Mouse (Mus musculus): ENCODE data around the gene Olfr519. TPM values are rescaled to one million over a fixed set of nuclear protein-coding genes. Genes with fewer than 3 reads are reported as not detected.

Olfr519 gene
- polyA plus RNA-seq (2011; ENCODE audit: insufficient read depth, insufficient read length, low replicate concordance, missing spikeins): not detected in 2 replicates

GRCm38 (mm10) chr7:108894320-108894719, at the start of gene Olfr519:
Olfr519 (minus strand) TSS chr7:108894420.
- 73% methylated on average over 5 of the region's 5 CpGs for WGBS
- TF ChIP-seq CTCF (IDR thresholded peaks at IDR 0.05; ENCODE audit: control insufficient read depth, insufficient read depth, low read length) (no peak), POLR2A (IDR thresholded peaks at IDR 0.05; ENCODE audit: borderline replicate concordance, control insufficient read depth, low read depth, low read length) (no peak)
- Histone ChIP-seq H3K27ac (ENCODE audit: control insufficient read depth, insufficient read depth, low read depth, low read length, poor library complexity) (no peak within 1 kb of the TSS), H3K4me1 (ENCODE audit: control insufficient read depth, insufficient read depth, low read length) (no peaks in the 10 kb centered on the region), H3K4me3 (replicated peaks; ENCODE audit: control insufficient read depth, low read depth, low read length) (no peak within 1 kb of the TSS)

- WGBS: 0% methylated on average over 2 of the region's 2 CpGs
- H3K4me1 ChIP-seq (ENCODE audit: control insufficient read depth, insufficient read depth, low read length): no peaks in the 10 kb centered on the region
- H3K4me3 ChIP-seq (replicated peaks; ENCODE audit: control insufficient read depth, low read depth, low read length): no peak overlapping the region
- peak; percentile 39 for TF ChIP-seq CTCF (IDR thresholded peaks at IDR 0.05; ENCODE audit: control insufficient read depth, insufficient read depth, low read length)
- TF ChIP-seq POLR2A (IDR thresholded peaks at IDR 0.05; ENCODE audit: borderline replicate concordance, control insufficient read depth, low read depth, low read length): no peak
- no peak overlapping the region for H3K27ac ChIP-seq (ENCODE audit: control insufficient read depth, insufficient read depth, low read depth, low read length, poor library complexity)
Observed at GRCm38 (mm10) chr7:108944002-108944401, 49.8 kb upstream of the Olfr519 start.

- Histone ChIP-seq H3K4me1 (ENCODE audit: control insufficient read depth, insufficient read depth, low read length) (no peaks in the 10 kb centered on the region), H3K27ac (ENCODE audit: control insufficient read depth, insufficient read depth, low read depth, low read length, poor library complexity) (no peak overlapping the region), H3K4me3 (replicated peaks; ENCODE audit: control insufficient read depth, low read depth, low read length) (no peak overlapping the region)
- WGBS: 84% methylated on average over 9 of the region's 9 CpGs
- TF ChIP-seq POLR2A (IDR thresholded peaks at IDR 0.05; ENCODE audit: borderline replicate concordance, control insufficient read depth, low read depth, low read length) (no peak), CTCF (IDR thresholded peaks at IDR 0.05; ENCODE audit: control insufficient read depth, insufficient read depth, low read length) (no peak)
Observed at GRCm38 (mm10) chr7:108941466-108941865, 47.2 kb upstream of the Olfr519 start.

- WGBS: 89% methylated on average over 4 of the region's 4 CpGs
- H3K27ac ChIP-seq (ENCODE audit: control insufficient read depth, insufficient read depth, low read depth, low read length, poor library complexity): no peak overlapping the region
- TF ChIP-seq POLR2A (IDR thresholded peaks at IDR 0.05; ENCODE audit: borderline replicate concordance, control insufficient read depth, low read depth, low read length): no peak
- TF ChIP-seq CTCF (IDR thresholded peaks at IDR 0.05; ENCODE audit: control insufficient read depth, insufficient read depth, low read length): no peak
- no peak overlapping the region for H3K4me3 ChIP-seq (replicated peaks; ENCODE audit: control insufficient read depth, low read depth, low read length)
- peaks cover 2% of the 10 kb centered on the region; the same call in 1 of the 2 replicates for H3K4me1 ChIP-seq (ENCODE audit: control insufficient read depth, insufficient read depth, low read length)
Observed at GRCm38 (mm10) chr7:108936591-108936990, 42.4 kb upstream of the Olfr519 start.

- no peak overlapping the region for H3K27ac ChIP-seq (ENCODE audit: control insufficient read depth, insufficient read depth, low read depth, low read length, poor library complexity)
Observed at GRCm38 (mm10) chr7:108935411-108935810, 41.2 kb upstream of the Olfr519 start.

GRCm38 (mm10) chr7:108934836-108935235, 40.6 kb upstream of the Olfr519 start:
- no peak overlapping the region for H3K27ac ChIP-seq (ENCODE audit: control insufficient read depth, insufficient read depth, low read depth, low read length, poor library complexity)
- TF ChIP-seq POLR2A (IDR thresholded peaks at IDR 0.05; ENCODE audit: borderline replicate concordance, control insufficient read depth, low read depth, low read length) (no peak), CTCF (IDR thresholded peaks at IDR 0.05; ENCODE audit: control insufficient read depth, insufficient read depth, low read length) (no peak)
- peak overlapping the region; percentile 88 for H3K4me3 ChIP-seq (replicated peaks; ENCODE audit: control insufficient read depth, low read depth, low read length)
- H3K4me1 ChIP-seq (ENCODE audit: control insufficient read depth, insufficient read depth, low read length): peaks cover 2% of the 10 kb centered on the region; the same call in 1 of the 2 replicates
- 0% methylated on average over 8 of the region's 8 CpGs for WGBS

More at GRCm38 (mm10) chr7:108935411-108935810, 41.2 kb upstream of the Olfr519 start:
- Histone ChIP-seq H3K4me3 (replicated peaks; ENCODE audit: control insufficient read depth, low read depth, low read length) (peak overlapping the region; percentile 22), H3K4me1 (ENCODE audit: control insufficient read depth, insufficient read depth, low read length) (peaks cover 2% of the 10 kb centered on the region; the same call in 1 of the 2 replicates)
- TF ChIP-seq POLR2A (IDR thresholded peaks at IDR 0.05; ENCODE audit: borderline replicate concordance, control insufficient read depth, low read depth, low read length): no peak
- TF ChIP-seq CTCF (IDR thresholded peaks at IDR 0.05; ENCODE audit: control insufficient read depth, insufficient read depth, low read length): no peak
- WGBS: 73% methylated on average over 7 of the region's 7 CpGs

GRCm38 (mm10) chr7:108933794-108934731, 39.8 kb upstream of the Olfr519 start, which contains the start of gene Eif3f:
Eif3f (plus strand) TSS chr7:108934417.
- TF ChIP-seq POLR2A (IDR thresholded peaks at IDR 0.05; ENCODE audit: borderline replicate concordance, control insufficient read depth, low read depth, low read length): peak; percentile 71
- peak; percentile 81 for TF ChIP-seq CTCF (IDR thresholded peaks at IDR 0.05; ENCODE audit: control insufficient read depth, insufficient read depth, low read length)
- Histone ChIP-seq H3K4me1 (ENCODE audit: control insufficient read depth, insufficient read depth, low read length) (peaks cover 2% of the 10 kb centered on the region; the same call in 1 of the 2 replicates), H3K4me3 (replicated peaks; ENCODE audit: control insufficient read depth, low read depth, low read length) (peak within 1 kb of the TSS; percentile 88), H3K27ac (ENCODE audit: control insufficient read depth, insufficient read depth, low read depth, low read length, poor library complexity) (peak within 1 kb of the TSS; percentile 90)
- 1% methylated on average over 50 of the region's 50 CpGs for WGBS

- Histone ChIP-seq H3K27ac (ENCODE audit: control insufficient read depth, insufficient read depth, low read depth, low read length, poor library complexity) (no peak within 1 kb of the TSS), H3K4me1 (ENCODE audit: control insufficient read depth, insufficient read depth, low read length) (no peaks in the 10 kb centered on the region), H3K4me3 (replicated peaks; ENCODE audit: control insufficient read depth, low read depth, low read length) (peak within 1 kb of the TSS; percentile 30)
- 7% methylated on average over 6 of the region's 6 CpGs for WGBS
- TF ChIP-seq CTCF (IDR thresholded peaks at IDR 0.05; ENCODE audit: control insufficient read depth, insufficient read depth, low read length) (no peak), POLR2A (IDR thresholded peaks at IDR 0.05; ENCODE audit: borderline replicate concordance, control insufficient read depth, low read depth, low read length) (no peak)
Observed at GRCm38 (mm10) chr7:108929726-108930393, 35.6 kb upstream of the Olfr519 start, which contains the start of gene Nlrp10. Nlrp10 (minus strand) TSS chr7:108930178.

Measured in bone marrow, adult 2 months (tissue).